Mouse (Mus musculus) lung, adult 2 months (tissue): ENCODE measurements around the gene Dcdc2a. TPM values are rescaled to one million over a fixed set of nuclear protein-coding genes. Genes with fewer than 3 reads are reported as not detected.
A peak's percentile ranks its signal among the peaks of the same experiment; 100 is the strongest.

Experiments used
- DNase-seq: peaks from one replicate; pipeline ENCODE4 v3.0.0; 2022
- H3K4me1 ChIP-seq: fragments of 200-500 bp; 2 replicates; pipeline ENCODE4 v1.6.1; 2011; ENCODE audit warnings: low read length; ENCODE audit not compliant: control insufficient read depth, insufficient read depth
- H3K4me3 ChIP-seq: fragments of 200-500 bp; replicated peaks from 2 replicates; pipeline ENCODE3; 2011; ENCODE audit warnings: low read depth, mild to moderate bottlenecking, control low read depth, low read length; ENCODE audit errors: extremely low read depth
- CTCF ChIP-seq: fragments of 200-500 bp; IDR thresholded peaks from 2 replicates; pipeline ENCODE4 v1.5.1; 2011; ENCODE audit warnings: mild to moderate bottlenecking, low read length, control low read depth; ENCODE audit not compliant: insufficient read depth
- POLR2A ChIP-seq: fragments of 200-500 bp; IDR thresholded peaks from 2 replicates; pipeline ENCODE4 v1.6.1; 2011; ENCODE audit warnings: low read depth, mild to moderate bottlenecking, control low read depth, low read length, borderline replicate concordance; ENCODE audit errors: extremely low read depth
- WGBS: fragments of 180-500 bp; shearing (Covaris S2); methylation state at CpG from one replicate; pipeline ENCODE4 v1.1.7; 2018; 5-methylcytosine and 5-hydroxymethylcytosine counted together
- polyA plus RNA-seq: library from polyadenylated mRNA; depleted of rRNA; stranded (reverse); fragments of >200 nt; gene quantifications from 2 replicates; pipeline ENCODE4 v1.2.3, GENCODE M21; 2012

Dcdc2a gene
- polyA plus RNA-seq, 1 experiment: 0.95 TPM

DNA sequence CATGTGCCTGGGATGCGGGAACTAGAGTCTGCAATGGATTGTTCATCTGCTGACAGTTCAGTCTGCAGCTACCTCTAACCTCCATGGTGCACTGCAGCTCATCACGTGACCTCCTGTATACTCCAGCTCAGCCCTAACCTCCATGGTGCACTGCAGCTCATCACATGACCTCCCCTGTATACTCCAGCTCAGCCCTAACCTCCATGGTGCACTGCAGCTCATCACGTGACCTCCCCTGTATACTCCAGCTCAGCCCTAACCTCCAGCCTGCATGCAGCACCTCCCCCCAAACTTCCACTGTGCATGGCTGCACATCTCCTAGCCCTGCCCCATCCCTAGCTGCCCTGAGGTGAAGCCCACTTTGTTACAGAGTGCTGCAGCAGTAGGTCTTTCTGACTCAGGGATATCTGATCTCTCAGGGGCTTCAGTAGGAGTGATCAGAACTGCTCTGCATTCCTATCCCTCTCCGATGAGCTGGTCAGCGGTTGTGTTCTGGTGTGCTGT lies 54.8 kb downstream of the Dcdc2a start:
- H3K4me3 ChIP-seq: no peak overlapping the region
- 78% methylated on average over 5 of the region's 5 CpGs for WGBS

DNA sequence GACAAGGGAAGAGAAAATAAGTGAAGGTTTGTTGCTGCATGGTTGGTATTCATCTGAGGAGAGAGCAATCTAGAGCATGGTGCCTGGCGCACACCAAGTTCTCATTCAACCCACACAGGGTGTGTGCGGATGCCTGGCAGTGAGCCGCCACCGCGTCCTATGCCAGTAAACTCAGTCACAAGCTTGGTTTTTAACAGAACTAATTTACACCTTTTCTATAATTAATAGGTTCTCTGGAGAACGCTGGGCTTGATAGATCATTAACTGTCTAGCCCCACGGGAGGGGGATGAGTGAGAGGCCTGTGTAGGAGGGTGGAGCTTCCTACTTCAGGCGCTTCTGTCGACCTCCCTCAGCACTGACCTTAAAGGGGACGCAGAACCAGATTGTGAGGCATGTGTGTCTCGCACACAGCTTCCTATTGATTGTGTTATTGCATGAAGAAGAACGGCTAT lies 59.7 kb downstream of the Dcdc2a start:
- 20% methylated on average over 12 of the region's 12 CpGs for WGBS
- peak; percentile 18 for DNase-seq

More for the DNA sequence above, 54.8 kb downstream of the Dcdc2a start:
- no peaks in the 10 kb centered on the region; the same call in 1 of the 2 replicates for H3K4me1 ChIP-seq
- TF ChIP-seq POLR2A (no peak), CTCF (no peak)
- DNase-seq: no peak

GRCm38 (mm10) chr13:25115971-25116370 lies 60.2 kb downstream of the Dcdc2a start:
- Histone ChIP-seq H3K4me3 (peak overlapping the region; percentile 27), H3K4me1 (no peaks in the 10 kb centered on the region; the same call in 1 of the 2 replicates)
- TF ChIP-seq POLR2A (no peak), CTCF (peak; percentile 89)
- under 1% methylated on average over 11 of the region's 11 CpGs for WGBS
- no peak for DNase-seq

More for the DNA sequence above, 59.7 kb downstream of the Dcdc2a start:
- TF ChIP-seq CTCF (no peak), POLR2A (no peak)
- Histone ChIP-seq H3K4me3 (peak overlapping the region; percentile 27), H3K4me1 (no peaks in the 10 kb centered on the region; the same call in 1 of the 2 replicates)

DNA sequence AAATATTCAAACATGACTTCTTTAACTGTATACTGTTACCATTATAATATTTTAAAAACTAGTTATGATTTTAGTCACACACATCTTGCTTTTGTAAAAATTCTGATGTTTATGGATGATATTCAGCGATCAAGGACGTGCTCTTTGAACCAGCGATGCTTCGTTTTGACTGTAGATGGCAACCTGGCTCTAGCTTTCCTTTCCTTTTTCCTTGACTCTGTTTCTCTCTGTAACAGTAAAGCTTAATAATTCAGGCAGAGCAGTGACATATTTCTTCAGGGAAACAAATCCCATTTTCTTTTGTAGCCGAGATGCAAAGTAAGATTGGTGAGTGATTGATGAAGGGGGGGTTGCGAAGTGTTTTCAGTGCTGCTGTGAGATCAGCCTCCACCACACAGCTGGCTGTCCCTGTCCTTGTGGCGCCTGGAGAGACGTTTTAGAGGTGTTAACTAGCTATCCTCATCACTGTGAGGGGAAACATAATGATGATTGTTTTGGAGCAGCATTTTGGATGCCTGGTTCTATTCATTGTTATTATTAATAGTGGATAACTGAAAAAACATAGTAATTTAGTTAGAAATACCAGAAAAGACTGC lies 67.0 kb downstream of the Dcdc2a start:
- WGBS: 59% methylated on average over 8 of the region's 8 CpGs
- DNase-seq: no peak
- H3K4me1 ChIP-seq: no peaks in the 10 kb centered on the region
- H3K4me3 ChIP-seq: no peak overlapping the region
- no peak for TF ChIP-seq CTCF
- no peak for TF ChIP-seq POLR2A

- Histone ChIP-seq H3K4me3 (no peak overlapping the region), H3K4me1 (no peaks in the 10 kb centered on the region)
- 61% methylated on average over 2 of the region's 2 CpGs for WGBS
- no peak for DNase-seq
- TF ChIP-seq POLR2A: no peak
- no peak for TF ChIP-seq CTCF
Measured at GRCm38 (mm10) chr13:25127216-25127615, 71.4 kb downstream of the Dcdc2a start.

- TF ChIP-seq POLR2A (no peak), CTCF (no peak)
- H3K4me3 ChIP-seq: no peak overlapping the region
- WGBS: 92% methylated on average over 6 of the region's 6 CpGs
- no peaks in the 10 kb centered on the region for H3K4me1 ChIP-seq
- DNase-seq: no peak
Measured at GRCm38 (mm10) chr13:25127806-25128205, 72.0 kb downstream of the Dcdc2a start.

GRCm38 (mm10) chr13:25128766-25129165 lies 73.0 kb downstream of the Dcdc2a start:
- Histone ChIP-seq H3K4me1 (no peaks in the 10 kb centered on the region), H3K4me3 (no peak overlapping the region)
- DNase-seq: no peak
- TF ChIP-seq CTCF (no peak), POLR2A (no peak)
- WGBS: 76% methylated on average over 9 of the region's 9 CpGs

- Histone ChIP-seq H3K4me3 (no peak overlapping the region), H3K4me1 (no peaks in the 10 kb centered on the region)
- no peak for DNase-seq
- TF ChIP-seq CTCF: no peak
- TF ChIP-seq POLR2A: no peak
- 89% methylated on average over 3 of the region's 3 CpGs for WGBS
Measured at GRCm38 (mm10) chr13:25143066-25143465, 87.3 kb downstream of the Dcdc2a start.

- H3K4me1 ChIP-seq: no peaks in the 10 kb centered on the region
- no peak for DNase-seq
- 68% methylated on average over 2 of the region's 2 CpGs for WGBS
- TF ChIP-seq POLR2A (no peak), CTCF (no peak)
- H3K4me3 ChIP-seq: no peak overlapping the region
Measured at GRCm38 (mm10) chr13:25144093-25144492, 88.3 kb downstream of the Dcdc2a start.

DNA sequence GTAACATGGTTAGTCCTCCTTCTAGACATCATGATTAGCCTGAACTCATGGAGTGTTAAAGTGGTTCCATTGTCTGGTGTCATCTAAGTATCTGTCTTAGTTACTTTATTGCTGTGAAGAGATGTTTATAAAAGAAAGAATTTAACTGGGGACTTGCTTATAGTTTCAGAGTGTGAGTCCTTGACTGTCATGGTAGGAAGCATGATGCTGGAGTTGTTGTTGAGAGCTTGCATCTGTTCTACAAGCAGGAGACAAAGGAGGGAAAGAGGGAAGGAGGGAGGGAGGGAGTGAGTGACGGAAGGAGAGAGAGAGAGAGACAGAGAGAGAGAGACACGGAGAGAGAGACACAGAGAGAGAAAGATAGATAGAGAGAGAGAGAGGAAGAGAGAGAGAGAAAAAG lies 90.4 kb downstream of the Dcdc2a start:
- WGBS: 53% methylated on average over 2 of the region's 2 CpGs
- no peak for DNase-seq

More for the DNA sequence above, 90.4 kb downstream of the Dcdc2a start:
- H3K4me1 ChIP-seq: no peaks in the 10 kb centered on the region
- H3K4me3 ChIP-seq: no peak overlapping the region
- TF ChIP-seq CTCF (no peak), POLR2A (no peak)
